Mouse (Mus musculus) midbrain, embryonic 16.5 days (tissue): ENCODE data around the gene Tpcn1. TPM values are rescaled to one million over a fixed set of nuclear protein-coding genes. Genes with fewer than 3 reads are reported as not detected.

Experiments
- ATAC-seq: fragments of 200-750 bp; cut with Nextera tagmentation; 2 replicates; pipeline ENCODE4 v1.8.0; 2017; ENCODE audit warnings: moderate TSS enrichment
- H3K27ac ChIP-seq: fragments of 300-500 bp; sonication (generic); 2 replicates; pipeline ENCODE4 v1.5.1; 2014; ENCODE audit warnings: mild to moderate bottlenecking, low read length, mixed read lengths
- H3K27me3 ChIP-seq: fragments of 300-500 bp; sonication (generic); 2 replicates; pipeline ENCODE4 v1.6.1; 2014; ENCODE audit warnings: low read depth, low read length, mixed read lengths; ENCODE audit not compliant: control insufficient read depth, insufficient read depth
- H3K36me3 ChIP-seq: fragments of 300-500 bp; sonication (generic); 2 replicates; pipeline ENCODE4 v1.6.1; 2014; ENCODE audit warnings: mild to moderate bottlenecking, low read length, moderate library complexity, mixed read lengths; ENCODE audit not compliant: control insufficient read depth, insufficient read depth
- H3K4me1 ChIP-seq: fragments of 300-500 bp; sonication (generic); 2 replicates; pipeline ENCODE4 v1.6.1; 2014; ENCODE audit warnings: mild to moderate bottlenecking, low read length, mixed read lengths; ENCODE audit not compliant: control insufficient read depth, insufficient read depth
- H3K4me2 ChIP-seq: fragments of 300-500 bp; sonication (generic); 2 replicates; pipeline ENCODE4 v1.6.1; 2014; ENCODE audit warnings: mild to moderate bottlenecking, low read length, mixed read lengths
- H3K4me3 ChIP-seq: fragments of 300-500 bp; sonication (generic); 2 replicates; pipeline ENCODE4 v1.5.1; 2014; ENCODE audit warnings: low read depth, mild to moderate bottlenecking, low read length, moderate library complexity, mixed read lengths
- H3K9ac ChIP-seq: fragments of 300-500 bp; sonication (generic); 2 replicates; pipeline ENCODE4 v1.6.1; 2014; ENCODE audit warnings: low read depth, low read length, mixed read lengths
- H3K9me3 ChIP-seq: fragments of 300-500 bp; sonication (generic); replicated peaks from 2 replicates; pipeline ENCODE4 v1.6.1; 2014; ENCODE audit warnings: mild to moderate bottlenecking, low read length, mixed read lengths; ENCODE audit not compliant: control insufficient read depth, poor library complexity, severe bottlenecking
- WGBS: fragments of 180-500 bp; shearing (Covaris S2); extraction: QIAGEN DNeasy Blood & Tissue Kit; methylation state at CpG from one replicate; pipeline ENCODE4 v1.1.7; 2014; 5-methylcytosine and 5-hydroxymethylcytosine counted together
- polyA plus RNA-seq: library from polyadenylated mRNA; unstranded; fragments of >200 nt; fragmentation: Nextera tagmentation; extraction: Ambion mirVana; gene quantifications from 2 replicates; pipeline ENCODE4 v1.2.1, GENCODE M21; 2015

Gene Tpcn1
- polyA plus RNA-seq, 1 experiment from 2014 or later: 13.1 TPM

- Histone ChIP-seq H3K4me2 (no peak overlapping the region), H3K27ac (peak overlapping the region; percentile 77), H3K9me3 (no peaks in the 10 kb centered on the region), H3K36me3 (no peaks in the 10 kb centered on the region), H3K4me3 (no peak overlapping the region), H3K4me1 (peaks cover 3% of the 10 kb centered on the region; the same call in 1 of the 2 replicates), H3K27me3 (no peaks in the 10 kb centered on the region), H3K9ac (no peak overlapping the region)
- 45% methylated on average over 2 of the region's 2 CpGs for WGBS
- peak; percentile 41 for ATAC-seq
These were observed 53.8 kb downstream of the Tpcn1 start for GRCm38 (mm10) chr5:120534686-120535075.

GRCm38 (mm10) chr5:120534071-120534685 is 54.3 kb downstream of the Tpcn1 start:
- Histone ChIP-seq H3K4me2 (no peak overlapping the region), H3K9me3 (no peaks in the 10 kb centered on the region), H3K4me3 (no peak overlapping the region), H3K9ac (no peak overlapping the region), H3K36me3 (no peaks in the 10 kb centered on the region), H3K4me1 (peaks cover 3% of the 10 kb centered on the region; the same call in 1 of the 2 replicates), H3K27me3 (no peaks in the 10 kb centered on the region), H3K27ac (peak overlapping the region; percentile 77)
- peak; percentile 68 for ATAC-seq
- 40% methylated on average over 15 of the region's 15 CpGs for WGBS

- no peak overlapping the region for H3K27ac ChIP-seq
- no peak overlapping the region for H3K9ac ChIP-seq
- H3K4me2 ChIP-seq: no peak overlapping the region
- H3K36me3 ChIP-seq: no peaks in the 10 kb centered on the region
- 89% methylated on average over 8 of the region's 8 CpGs for WGBS
- H3K4me3 ChIP-seq: no peak overlapping the region
- H3K9me3 ChIP-seq: no peaks in the 10 kb centered on the region
- no peaks in the 10 kb centered on the region for H3K27me3 ChIP-seq
- peaks cover 3% of the 10 kb centered on the region; the same call in 1 of the 2 replicates for H3K4me1 ChIP-seq
- ATAC-seq: no peak
These were observed 56.8 kb downstream of the Tpcn1 start for GRCm38 (mm10) chr5:120531631-120532030.

GRCm38 (mm10) chr5:120527296-120527964 is 61.0 kb downstream of the Tpcn1 start:
- H3K36me3 ChIP-seq: no peaks in the 10 kb centered on the region

GRCm38 (mm10) chr5:120526311-120526710 is 62.2 kb downstream of the Tpcn1 start:
- H3K9ac ChIP-seq: no peak overlapping the region
- 80% methylated on average over 11 of the region's 11 CpGs for WGBS
- H3K27me3 ChIP-seq: no peaks in the 10 kb centered on the region
- no peak overlapping the region for H3K4me2 ChIP-seq
- H3K9me3 ChIP-seq: no peaks in the 10 kb centered on the region
- H3K36me3 ChIP-seq: no peaks in the 10 kb centered on the region
- no peak overlapping the region for H3K27ac ChIP-seq
- no peak for ATAC-seq
- H3K4me3 ChIP-seq: no peak overlapping the region
- H3K4me1 ChIP-seq: no peaks in the 10 kb centered on the region

More at GRCm38 (mm10) chr5:120527296-120527964, 61.0 kb downstream of the Tpcn1 start:
- H3K9ac ChIP-seq: no peak overlapping the region
- H3K4me2 ChIP-seq: no peak overlapping the region
- WGBS: 91% methylated on average over 17 of the region's 20 CpGs
- H3K4me1 ChIP-seq: no peaks in the 10 kb centered on the region
- no peaks in the 10 kb centered on the region for H3K9me3 ChIP-seq
- no peak overlapping the region for H3K4me3 ChIP-seq
- no peak overlapping the region for H3K27ac ChIP-seq
- ATAC-seq: no peak
- no peaks in the 10 kb centered on the region for H3K27me3 ChIP-seq

GRCm38 (mm10) chr5:120525737-120526136 is 62.7 kb downstream of the Tpcn1 start:
- 37% methylated on average over 5 of the region's 5 CpGs for WGBS
- H3K27me3 ChIP-seq: no peaks in the 10 kb centered on the region
- no peaks in the 10 kb centered on the region for H3K9me3 ChIP-seq
- no peaks in the 10 kb centered on the region for H3K36me3 ChIP-seq
- H3K4me2 ChIP-seq: no peak overlapping the region
- no peak overlapping the region for H3K27ac ChIP-seq
- no peak overlapping the region for H3K4me3 ChIP-seq
- no peak for ATAC-seq
- H3K4me1 ChIP-seq: no peaks in the 10 kb centered on the region
- H3K9ac ChIP-seq: no peak overlapping the region

GRCm38 (mm10) chr5:120524736-120525135 is 63.7 kb downstream of the Tpcn1 start:
- Histone ChIP-seq H3K27me3 (no peaks in the 10 kb centered on the region), H3K9me3 (no peaks in the 10 kb centered on the region), H3K4me1 (no peaks in the 10 kb centered on the region), H3K27ac (no peak overlapping the region), H3K4me3 (no peak overlapping the region), H3K4me2 (no peak overlapping the region), H3K9ac (no peak overlapping the region), H3K36me3 (no peaks in the 10 kb centered on the region)
- ATAC-seq: no peak
- 91% methylated on average over 2 of the region's 2 CpGs for WGBS

- Histone ChIP-seq H3K4me3 (no peak overlapping the region), H3K36me3 (no peaks in the 10 kb centered on the region), H3K9me3 (no peaks in the 10 kb centered on the region), H3K4me2 (no peak overlapping the region), H3K4me1 (no peaks in the 10 kb centered on the region), H3K27me3 (no peaks in the 10 kb centered on the region), H3K9ac (no peak overlapping the region), H3K27ac (no peak overlapping the region)
- 80% methylated on average over 3 of the region's 3 CpGs for WGBS
- no peak for ATAC-seq
These were observed 65.8 kb downstream of the Tpcn1 start for GRCm38 (mm10) chr5:120522649-120523048.

- Histone ChIP-seq H3K27me3 (no peaks in the 10 kb centered on the region), H3K4me2 (no peak overlapping the region), H3K36me3 (no peaks in the 10 kb centered on the region), H3K4me1 (no peaks in the 10 kb centered on the region), H3K27ac (no peak overlapping the region), H3K4me3 (no peak overlapping the region), H3K9me3 (no peaks in the 10 kb centered on the region), H3K9ac (no peak overlapping the region)
- no peak for ATAC-seq
- WGBS: 58% methylated on average over 9 of the region's 9 CpGs
These were observed 70.9 kb downstream of the Tpcn1 start for GRCm38 (mm10) chr5:120517552-120517951.
